ENCODE assay signal across 18 mouse cellular contexts in genomic region chr1:48916419-48916818, GRCm38 (mm10).
DNase-seq lines count a peak whose midpoint lies in the region; ATAC-seq and TF ChIP-seq lines count a peak whose summit lies in the region.
"Had no signal": no experiment of that assay in that cellular context is flagged by ENCODE, and none has a peak within 500 bp of the region (broad histone marks: within the 10 kb centered on the region; RNA-seq: fewer than 3 reads in every experiment).

No protein-coding gene starts in this region.

- no peak for TF ChIP-seq EP300 in heart, adult 2 months (IDR thresholded peaks at IDR 0.05; ENCODE audit: insufficient read depth, low read depth, low read length)

- no peaks in the 10 kb centered on the region for H3K79me2 ChIP-seq in heart, adult 2 months (replicated peaks; ENCODE audit: control insufficient read depth, insufficient read depth, low read length)

- H3K27me3 ChIP-seq in heart, adult 2 months (ENCODE audit: control insufficient read depth, insufficient read depth, low read length) = no peaks in the 10 kb centered on the region
- H3K27me3 ChIP-seq in kidney, embryonic 15.5 days = no peaks in the 10 kb centered on the region
- H3K27me3 ChIP-seq: embryonic facial prominence, embryonic 13.5 days; forebrain, embryonic 13.5 days; heart, embryonic 13.5 days had no signal

- no peaks in the 10 kb centered on the region for H3K36me3 ChIP-seq in heart, adult 2 months (ENCODE audit: control insufficient read depth, insufficient read depth, low read length)
- H3K36me3 ChIP-seq in kidney, embryonic 15.5 days = no peaks in the 10 kb centered on the region
- H3K36me3 ChIP-seq: embryonic facial prominence, embryonic 13.5 days; heart, embryonic 13.5 days had no signal

- peak; percentile 100 for ATAC-seq in cerebellum, adult (ENCODE audit: insufficient number of reproducible peaks, low FRiP score, low TSS enrichment)
- ATAC-seq in kidney, embryonic 15.5 days (replicated peaks; ENCODE audit: low FRiP score) = no peak
- ATAC-seq: forebrain, embryonic 13.5 days; forebrain, postnatal 0 days; hindbrain, embryonic 16.5 days had no signal

- WGBS in heart, adult 2 months = 79% methylated on average over 4 of the region's 4 CpGs
- WGBS in kidney, embryonic 15.5 days = 90% methylated on average over 4 of the region's 4 CpGs

- no peak for TF ChIP-seq CTCF in heart, adult 2 months (IDR thresholded peaks at IDR 0.05)

- no peak overlapping the region for H3K27ac ChIP-seq in heart, adult 2 months
- H3K27ac ChIP-seq in kidney, embryonic 15.5 days = no peak overlapping the region
- H3K27ac ChIP-seq: embryonic facial prominence, embryonic 13.5 days; forebrain, embryonic 13.5 days; heart, embryonic 13.5 days had no signal

- H3K9me3 ChIP-seq in kidney, embryonic 15.5 days (replicated peaks) = no peaks in the 10 kb centered on the region
- H3K9me3 ChIP-seq: embryonic facial prominence, embryonic 13.5 days; forebrain, embryonic 13.5 days; heart, embryonic 13.5 days had no signal

- H3K4me1 ChIP-seq in heart, adult 2 months (ENCODE audit: control insufficient read depth, insufficient read depth, low read length) = no peaks in the 10 kb centered on the region
- H3K4me1 ChIP-seq in kidney, embryonic 15.5 days = no peaks in the 10 kb centered on the region
- H3K4me1 ChIP-seq: embryonic facial prominence, embryonic 13.5 days; forebrain, embryonic 13.5 days; heart, embryonic 13.5 days had no signal

- intact Hi-C loops in heart, adult 2 months (cut with DNase I) = no loop called here

- no peak overlapping the region for H3K4me2 ChIP-seq in kidney, embryonic 15.5 days
- H3K4me2 ChIP-seq: embryonic facial prominence, embryonic 13.5 days; forebrain, embryonic 13.5 days; heart, embryonic 13.5 days had no signal

- no peak for TF ChIP-seq POLR2A in heart, adult 2 months (IDR thresholded peaks at IDR 0.05; ENCODE audit: insufficient read depth, low read depth, low read length)

- H3K4me3 ChIP-seq in heart, adult 2 months = no peak overlapping the region
- H3K4me3 ChIP-seq in kidney, embryonic 15.5 days (replicated peaks) = no peak overlapping the region
- H3K4me3 ChIP-seq: embryonic facial prominence, embryonic 13.5 days; forebrain, embryonic 13.5 days; heart, embryonic 13.5 days had no signal

- H3K9ac ChIP-seq in heart, adult 2 months (ENCODE audit: low read depth, low read length) = no peak overlapping the region
- H3K9ac ChIP-seq in kidney, embryonic 15.5 days = no peak overlapping the region
- H3K9ac ChIP-seq: embryonic facial prominence, embryonic 13.5 days; forebrain, embryonic 13.5 days; forebrain, postnatal 0 days; heart, embryonic 13.5 days had no signal

- no peak for DNase-seq in cerebellum, postnatal 4 days (ENCODE audit: low spot score in 2 of 2)
- peak; percentile 95 for DNase-seq in cerebellum, adult 9-10 months
- DNase-seq in cerebellum, postnatal 25 days = peak; percentile 88 to 90
- no peak for DNase-seq in heart, adult 2 months
- no peak for DNase-seq in right cerebral cortex, postnatal 25 days
- DNase-seq: adrenal gland, postnatal 10 days; B cell, adult 2 months; forebrain, postnatal 0 days; gastrocnemius, postnatal 14 days; heart, postnatal 36 days; kidney, adult 11 months; kidney, adult 9 months had no signal

Comparison
In these comparisons a context has a peak if more than half of its experiments do, and no peak if none do; other contexts are left out.
1. DNase-seq: peak in cerebellum, adult 9-10 months (single experiment) and cerebellum, postnatal 25 days (2 of 2); none in cerebellum, postnatal 4 days (0 of 2), heart, adult 2 months (0 of 2) and right cerebral cortex, postnatal 25 days (single experiment).